Mouse (Mus musculus) limb, embryonic 10.5 days (tissue): Measurements from ENCODE around the gene Gm20716. TPM values are rescaled to one million over a fixed set of nuclear protein-coding genes. Genes with fewer than 3 reads are reported as not detected.

ENCODE experiments used
- DNase-seq: peaks from one replicate; pipeline ENCODE4 v3.0.0-alpha.2; 2017; ENCODE audit warnings: low spot score
- H3K27ac ChIP-seq: fragments of 300-500 bp; sonication (generic); 2 replicates; pipeline ENCODE4 v1.5.1; 2016; ENCODE audit warnings: mild to moderate bottlenecking
- H3K27me3 ChIP-seq: fragments of 300-500 bp; sonication (generic); 2 replicates; pipeline ENCODE4 v1.6.1; 2016; ENCODE audit warnings: low read depth, mild to moderate bottlenecking; ENCODE audit not compliant: poor library complexity, severe bottlenecking
- H3K36me3 ChIP-seq: fragments of 300-500 bp; sonication (generic); 2 replicates; pipeline ENCODE4 v1.6.1; 2016; ENCODE audit warnings: mild to moderate bottlenecking, moderate library complexity
- H3K4me1 ChIP-seq: fragments of 300-500 bp; sonication (generic); 2 replicates; pipeline ENCODE4 v1.6.1; 2016
- H3K4me3 ChIP-seq: fragments of 300-500 bp; sonication (generic); 2 replicates; pipeline ENCODE4 v1.5.1; 2016; ENCODE audit warnings: mild to moderate bottlenecking, moderate library complexity
- H3K9me3 ChIP-seq: fragments of 300-500 bp; sonication (generic); replicated peaks from 2 replicates; pipeline ENCODE4 v1.6.1; 2016; ENCODE audit warnings: mild to moderate bottlenecking
- WGBS: fragments of 180-500 bp; shearing (Covaris S2); methylation state at CpG from one replicate; pipeline ENCODE4 v1.1.7; 2016; 5-methylcytosine and 5-hydroxymethylcytosine counted together
- polyA plus RNA-seq: library from polyadenylated mRNA; unstranded; fragments of >200 nt; fragmentation: Nextera tagmentation; extraction: Ambion mirVana; gene quantifications from 2 replicates; pipeline ENCODE4 v1.2.1, GENCODE M21; 2016

Gene Gm20716
- polyA plus RNA-seq = 18.4 and 22.2 TPM in 2 replicates

GRCm38 (mm10) chr2:168230026-168230728 is at the start of gene Gm20716, which contains the start of the genes Dpm1 and Mocs3:
TSS of gene Gm20716 (minus strand) at chr2:168230364.
TSS of gene Dpm1 (minus strand) at chr2:168230591.
TSS of gene Mocs3 (plus strand) at chr2:168230622.
- peak within 1 kb of the TSS; percentile 100 for H3K4me3 ChIP-seq
- H3K36me3 ChIP-seq = peaks cover 60% of the 10 kb centered on the region
- H3K27me3 ChIP-seq = no peaks in the 10 kb centered on the region
- no peaks in the 10 kb centered on the region for H3K9me3 ChIP-seq
- H3K27ac ChIP-seq = peak within 1 kb of the TSS; percentile 97
- under 1% methylated on average over 73 of the region's 73 CpGs for WGBS
- peak; percentile 94 for DNase-seq
- H3K4me1 ChIP-seq = peaks cover 33% of the 10 kb centered on the region

GRCm38 (mm10) chr2:168274374-168274935 is 44.3 kb upstream of the Gm20716 start:
- 11% methylated on average over 11 of the region's 11 CpGs for WGBS

DNA sequence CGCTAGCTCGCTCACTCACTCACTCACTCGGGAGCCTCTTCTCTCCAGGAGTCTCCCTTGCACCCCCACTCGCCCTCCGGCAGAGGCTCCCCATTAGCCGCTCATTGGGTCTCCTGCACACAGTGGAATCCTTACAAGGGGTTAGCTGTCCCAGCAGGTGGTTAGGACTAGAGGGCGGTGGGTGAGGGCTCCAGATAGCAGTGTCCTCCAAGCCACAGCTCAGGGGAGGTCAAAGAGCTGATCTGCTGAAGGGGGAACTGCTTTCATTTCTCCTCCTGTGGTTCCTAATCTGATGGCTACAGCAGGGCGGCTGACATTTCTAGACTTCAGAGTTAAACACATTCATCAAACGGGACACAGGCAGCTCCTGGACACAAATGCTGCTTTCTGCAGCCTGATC is 43.2 kb upstream of the Gm20716 start:
- H3K27me3 ChIP-seq = peaks cover 94% of the 10 kb centered on the region
- WGBS = 45% methylated on average over 9 of the region's 9 CpGs
- no peak overlapping the region for H3K4me3 ChIP-seq

More at GRCm38 (mm10) chr2:168274374-168274935, 44.3 kb upstream of the Gm20716 start:
- no peaks in the 10 kb centered on the region for H3K9me3 ChIP-seq
- peak; percentile 84 for DNase-seq
- no peak overlapping the region for H3K27ac ChIP-seq
- peaks cover 26% of the 10 kb centered on the region for H3K4me1 ChIP-seq
- peaks cover 94% of the 10 kb centered on the region for H3K27me3 ChIP-seq
- H3K4me3 ChIP-seq = no peak overlapping the region
- no peaks in the 10 kb centered on the region for H3K36me3 ChIP-seq

DNA sequence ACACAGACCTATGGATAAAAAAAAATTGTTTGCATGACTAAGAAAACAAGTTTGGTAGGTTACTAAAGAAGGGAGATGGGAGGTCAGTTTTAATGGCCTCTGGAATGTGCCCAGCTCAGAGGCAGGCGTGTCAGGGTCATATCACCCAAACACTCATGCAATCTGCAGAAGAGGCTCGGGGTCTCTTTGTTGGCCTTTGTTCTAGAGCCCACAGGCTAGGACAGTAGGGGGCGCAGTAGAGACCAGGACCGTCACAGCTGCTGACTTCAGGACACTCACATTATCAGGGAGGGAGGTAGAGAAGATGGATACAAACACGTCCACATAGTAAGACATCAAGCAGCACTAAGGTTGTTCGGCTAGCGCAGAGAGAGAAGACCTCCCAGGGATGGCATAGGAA is 37.9 kb upstream of the Gm20716 start:
- no peaks in the 10 kb centered on the region; the same call in 1 of the 2 replicates for H3K36me3 ChIP-seq
- H3K4me1 ChIP-seq = peaks cover 16% of the 10 kb centered on the region
- 24% methylated on average over 7 of the region's 7 CpGs for WGBS
- H3K27ac ChIP-seq = 0 out of 2 replicates have a peak overlapping the region, but pooled peaks have one; percentile 55
- no peaks in the 10 kb centered on the region for H3K9me3 ChIP-seq
- peak overlapping the region; percentile 33 for H3K4me3 ChIP-seq
- H3K27me3 ChIP-seq = peaks cover 47% of the 10 kb centered on the region
- DNase-seq = peak; percentile 69

More for the DNA sequence above, 43.2 kb upstream of the Gm20716 start:
- H3K27ac ChIP-seq = no peak overlapping the region
- DNase-seq = no peak
- no peaks in the 10 kb centered on the region for H3K9me3 ChIP-seq
- peaks cover 30% of the 10 kb centered on the region for H3K4me1 ChIP-seq
- H3K36me3 ChIP-seq = no peaks in the 10 kb centered on the region; the same call in 1 of the 2 replicates

GRCm38 (mm10) chr2:168260900-168261299 is 30.7 kb upstream of the Gm20716 start:
- Histone ChIP-seq H3K4me3 (no peak overlapping the region), H3K9me3 (no peaks in the 10 kb centered on the region), H3K36me3 (no peaks in the 10 kb centered on the region), H3K27me3 (peaks cover 25% of the 10 kb centered on the region), H3K27ac (no peak overlapping the region), H3K4me1 (peaks cover 4% of the 10 kb centered on the region; the same call in 1 of the 2 replicates)
- 91% methylated on average over 10 of the region's 10 CpGs for WGBS
- DNase-seq = no peak

DNA sequence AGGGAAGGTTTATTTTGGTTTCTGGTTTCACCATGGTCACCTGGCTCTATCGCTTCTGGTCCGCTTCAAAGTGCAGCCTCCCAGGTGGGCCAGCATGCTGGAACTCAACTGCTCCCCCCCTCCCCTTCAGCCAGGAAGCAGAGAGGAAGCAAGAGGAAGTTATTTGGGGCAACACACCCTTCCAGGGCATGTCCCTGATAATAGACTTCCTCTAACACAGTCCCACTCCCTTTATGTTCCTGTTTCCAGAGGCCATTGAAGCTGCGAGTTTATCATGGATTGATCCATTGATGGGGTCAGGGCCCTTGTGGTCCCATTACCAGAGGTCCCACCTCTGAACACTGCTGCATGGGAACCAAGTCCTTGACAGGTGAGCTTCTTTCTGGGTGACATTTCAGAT is 30.0 kb upstream of the Gm20716 start:
- DNase-seq = no peak
- Histone ChIP-seq H3K4me3 (no peak overlapping the region), H3K4me1 (peaks cover 4% of the 10 kb centered on the region; the same call in 1 of the 2 replicates), H3K27ac (no peak overlapping the region), H3K36me3 (no peaks in the 10 kb centered on the region), H3K9me3 (no peaks in the 10 kb centered on the region), H3K27me3 (peaks cover 25% of the 10 kb centered on the region)
- WGBS = 87% methylated on average over 3 of the region's 3 CpGs

- Histone ChIP-seq H3K27ac (no peak overlapping the region), H3K4me1 (peaks cover 9% of the 10 kb centered on the region), H3K4me3 (no peak overlapping the region), H3K27me3 (peaks cover 25% of the 10 kb centered on the region), H3K9me3 (no peaks in the 10 kb centered on the region), H3K36me3 (no peaks in the 10 kb centered on the region)
- no peak for DNase-seq
- 91% methylated on average over 8 of the region's 8 CpGs for WGBS
Observed at GRCm38 (mm10) chr2:168259046-168259445, 28.9 kb upstream of the Gm20716 start.

DNA sequence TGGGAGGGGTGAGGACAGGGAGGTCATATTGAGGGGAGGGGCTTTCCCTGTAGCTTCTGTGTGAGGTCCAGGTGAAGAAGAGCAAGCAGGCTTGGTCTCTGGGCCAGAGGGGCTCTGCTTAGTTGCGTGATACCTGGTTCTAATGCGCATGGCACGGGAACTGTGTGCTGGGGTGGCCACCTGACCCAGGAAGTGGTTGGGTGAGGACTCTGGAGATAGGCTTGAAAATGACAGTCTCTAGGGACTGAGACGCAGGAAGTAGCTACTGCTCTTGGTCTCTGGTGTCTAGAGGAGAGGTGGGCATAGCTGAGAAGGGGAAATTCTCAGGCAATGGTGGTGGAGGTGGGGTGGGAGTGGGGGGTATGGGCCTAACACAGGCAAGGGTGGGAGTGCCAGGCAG is 27.0 kb upstream of the Gm20716 start:
- Histone ChIP-seq H3K9me3 (no peaks in the 10 kb centered on the region), H3K36me3 (no peaks in the 10 kb centered on the region), H3K27ac (no peak overlapping the region), H3K4me3 (no peak overlapping the region), H3K27me3 (peaks cover 14% of the 10 kb centered on the region), H3K4me1 (peaks cover 18% of the 10 kb centered on the region)
- no peak for DNase-seq
- WGBS = 85% methylated on average over 4 of the region's 4 CpGs

GRCm38 (mm10) chr2:168256506-168256905 is 26.3 kb upstream of the Gm20716 start:
- no peak overlapping the region for H3K4me3 ChIP-seq
- 80% methylated on average over 3 of the region's 3 CpGs for WGBS
- no peak for DNase-seq
- H3K9me3 ChIP-seq = no peaks in the 10 kb centered on the region
- no peak overlapping the region for H3K27ac ChIP-seq
- peaks cover 18% of the 10 kb centered on the region for H3K4me1 ChIP-seq
- H3K36me3 ChIP-seq = no peaks in the 10 kb centered on the region
- peaks cover 10% of the 10 kb centered on the region; the same call in 1 of the 2 replicates for H3K27me3 ChIP-seq

DNA sequence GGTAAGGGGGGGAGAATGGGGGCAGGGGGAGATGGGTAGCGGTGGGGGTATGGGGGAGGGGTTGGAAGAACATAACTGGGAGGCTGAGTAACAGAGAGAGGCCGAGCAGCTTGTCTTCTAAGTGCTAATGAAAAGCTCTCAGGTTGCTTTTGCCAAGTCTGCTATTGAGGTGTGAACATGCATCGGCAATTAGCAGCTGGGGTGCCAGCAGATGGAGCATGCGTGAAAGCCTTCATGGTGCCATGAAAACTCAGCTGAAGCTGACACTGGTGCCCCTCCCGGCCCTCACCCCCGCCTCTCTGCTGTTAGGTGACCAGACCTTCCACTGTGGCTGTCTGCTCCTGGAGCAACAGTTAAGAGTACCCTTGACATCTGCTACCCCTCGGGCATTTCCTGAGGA is 23.7 kb upstream of the Gm20716 start:
- Histone ChIP-seq H3K4me3 (no peak overlapping the region), H3K36me3 (no peaks in the 10 kb centered on the region), H3K27ac (no peak overlapping the region), H3K9me3 (no peaks in the 10 kb centered on the region), H3K4me1 (peaks cover 18% of the 10 kb centered on the region), H3K27me3 (peaks cover 11% of the 10 kb centered on the region; the same call in 1 of the 2 replicates)
- WGBS = 17% methylated on average over 7 of the region's 7 CpGs
- DNase-seq = no peak

GRCm38 (mm10) chr2:168252639-168253292 is 22.6 kb upstream of the Gm20716 start:
- DNase-seq = peak; percentile 78
- Histone ChIP-seq H3K4me3 (peak overlapping the region; percentile 44), H3K4me1 (peaks cover 18% of the 10 kb centered on the region), H3K9me3 (no peaks in the 10 kb centered on the region), H3K36me3 (no peaks in the 10 kb centered on the region), H3K27me3 (peaks cover 11% of the 10 kb centered on the region; the same call in 1 of the 2 replicates), H3K27ac (peak overlapping the region; percentile 75)
- WGBS = 13% methylated on average over 16 of the region's 16 CpGs

DNA sequence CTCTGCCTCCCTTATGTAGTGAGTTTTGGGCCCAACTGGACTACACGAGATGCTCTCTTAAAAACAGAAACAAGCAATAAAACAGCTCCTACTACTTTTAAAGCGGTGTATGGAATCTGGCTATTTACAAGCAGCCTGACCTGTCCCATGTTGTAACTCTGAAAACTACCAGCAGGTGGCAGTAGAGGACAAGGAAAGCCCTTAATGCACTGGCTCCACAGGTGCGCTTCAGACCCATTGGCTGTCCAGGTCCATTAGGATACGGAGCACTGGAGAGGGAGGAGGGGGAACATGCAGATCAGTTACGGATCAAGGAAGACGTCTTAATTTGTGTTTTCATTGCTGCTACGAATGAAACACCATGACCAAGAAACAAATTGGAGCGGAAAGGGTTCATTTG is 20.1 kb upstream of the Gm20716 start:
- 21% methylated on average over 8 of the region's 8 CpGs for WGBS
- no peaks in the 10 kb centered on the region for H3K36me3 ChIP-seq
- peaks cover 18% of the 10 kb centered on the region for H3K4me1 ChIP-seq
- peaks cover 17% of the 10 kb centered on the region for H3K27me3 ChIP-seq
- no peak overlapping the region for H3K4me3 ChIP-seq
- no peaks in the 10 kb centered on the region for H3K9me3 ChIP-seq
- peak; percentile 90 for DNase-seq
- H3K27ac ChIP-seq = no peak overlapping the region

DNA sequence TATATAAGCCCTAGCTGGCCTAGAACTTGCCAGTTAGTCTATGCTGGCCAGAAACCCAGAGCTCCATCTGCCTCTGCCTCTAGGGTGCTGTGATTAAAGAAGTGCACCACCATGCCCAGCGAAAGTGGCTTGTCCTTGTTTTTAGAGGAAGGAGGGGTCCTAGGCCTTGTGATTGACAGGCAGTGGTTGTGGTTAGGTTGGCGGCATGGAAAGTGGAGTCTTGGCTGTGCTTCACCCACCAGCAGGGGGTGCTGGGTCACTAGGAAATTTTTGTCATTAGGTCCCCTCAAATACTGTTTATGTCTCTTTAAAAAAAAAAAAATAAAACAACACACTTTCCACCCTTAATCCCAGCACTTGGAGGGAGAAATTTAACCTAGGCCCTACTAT is 18.7 kb upstream of the Gm20716 start:
- no peaks in the 10 kb centered on the region for H3K36me3 ChIP-seq
- H3K27ac ChIP-seq = no peak overlapping the region
- no peak overlapping the region for H3K4me3 ChIP-seq
- WGBS = 17% methylated on average over 2 of the region's 2 CpGs
- peaks cover 22% of the 10 kb centered on the region for H3K27me3 ChIP-seq
- peaks cover 11% of the 10 kb centered on the region for H3K4me1 ChIP-seq
- H3K9me3 ChIP-seq = no peaks in the 10 kb centered on the region
- peak; percentile 47 for DNase-seq
